Comparison of ENCODE assay signal across 10 mouse cellular contexts in the genomic region with DNA sequence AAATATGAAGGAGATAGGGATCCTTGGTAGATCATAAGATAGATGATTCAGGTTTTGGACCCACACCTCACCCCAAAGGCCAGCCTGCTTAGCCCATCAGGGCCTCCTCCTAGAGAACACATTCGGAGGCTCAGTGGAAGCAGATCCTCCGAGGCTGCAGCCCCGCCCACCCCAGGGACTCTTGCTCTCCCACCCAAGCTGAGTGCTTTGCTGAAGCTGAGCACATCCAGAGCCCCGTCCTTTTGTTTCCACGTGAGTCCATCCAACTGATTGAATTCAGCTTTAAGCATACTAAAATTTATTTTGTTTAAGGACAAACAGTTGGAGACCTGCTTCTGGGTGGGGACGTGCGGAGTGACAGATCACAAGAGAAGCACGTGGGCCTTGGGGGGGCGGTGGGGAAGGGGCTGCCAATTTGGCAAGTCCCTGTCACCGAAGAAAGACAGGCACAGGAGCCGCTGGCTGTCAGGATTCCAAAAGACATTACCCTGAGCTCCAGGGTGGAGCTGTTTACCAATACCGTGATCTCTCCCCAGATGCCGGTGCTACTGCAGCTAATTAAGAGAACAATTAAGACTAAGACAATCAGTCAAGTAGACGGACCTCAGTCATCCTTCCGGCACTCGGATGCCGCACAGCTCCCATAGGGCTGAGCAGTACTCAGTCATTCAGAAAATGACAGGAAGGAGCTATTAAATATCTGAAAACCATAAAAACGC.
DNase-seq lines count a peak whose midpoint lies in the region; ATAC-seq lines count a peak whose summit lies in the region.
"Had no signal": no experiment of that assay in that cellular context is flagged by ENCODE, and none has a peak within 500 bp of the region (broad histone marks: within the 10 kb centered on the region; RNA-seq: fewer than 3 reads in every experiment).

No protein-coding gene starts in this region.

- 38% methylated on average over 18 of the region's 18 CpGs for WGBS in kidney, embryonic 14.5 days
- 41% methylated on average over 18 of the region's 18 CpGs for WGBS in embryonic facial prominence, embryonic 12.5 days
- WGBS in hindbrain, embryonic 15.5 days, result 14% methylated on average over 18 of the region's 18 CpGs
- 28% methylated on average over 18 of the region's 18 CpGs for WGBS in neural tube, embryonic 12.5 days

- no peak for ATAC-seq in kidney, embryonic 14.5 days (ENCODE audit: low FRiP score, low TSS enrichment)
- no peak for ATAC-seq in embryonic facial prominence, embryonic 12.5 days (ENCODE audit: insufficient number of reproducible peaks, insufficient read depth, low FRiP score, low TSS enrichment)
- ATAC-seq in hindbrain, embryonic 15.5 days (ENCODE audit: low FRiP score, low read depth), result peak; percentile 80
- peak; percentile 74 for ATAC-seq in neural tube, embryonic 12.5 days (ENCODE audit: low FRiP score, low read depth)

- no peaks in the 10 kb centered on the region for H3K36me3 ChIP-seq in kidney, embryonic 14.5 days (ENCODE audit: control insufficient read depth, insufficient read depth, low read length)
- H3K36me3 ChIP-seq in embryonic facial prominence, embryonic 12.5 days, result no peaks in the 10 kb centered on the region
- no peaks in the 10 kb centered on the region for H3K36me3 ChIP-seq in hindbrain, embryonic 15.5 days
- H3K36me3 ChIP-seq in neural tube, embryonic 12.5 days, result no peaks in the 10 kb centered on the region
- H3K36me3 ChIP-seq: liver, embryonic 13.5 days had no signal

- H3K4me2 ChIP-seq in kidney, embryonic 14.5 days (replicated peaks; ENCODE audit: low read depth, low read length), result peak overlapping the region; percentile 26; the same call in 1 of the 2 replicates
- H3K4me2 ChIP-seq in embryonic facial prominence, embryonic 12.5 days (replicated peaks), result peak overlapping the region; percentile 32
- peak overlapping the region; percentile 54 for H3K4me2 ChIP-seq in hindbrain, embryonic 15.5 days
- H3K4me2 ChIP-seq in neural tube, embryonic 12.5 days (replicated peaks), result peak overlapping the region; percentile 49
- H3K4me2 ChIP-seq: liver, embryonic 13.5 days had no signal

- H3K4me1 ChIP-seq in kidney, embryonic 14.5 days (ENCODE audit: control insufficient read depth, insufficient read depth, low read length), result no peaks in the 10 kb centered on the region
- 0 out of 2 replicates have a peak, but pooled peaks cover 7% of the 10 kb centered on the region for H3K4me1 ChIP-seq in embryonic facial prominence, embryonic 12.5 days
- peaks cover 12% of the 10 kb centered on the region for H3K4me1 ChIP-seq in hindbrain, embryonic 15.5 days (replicated peaks)
- no peaks in the 10 kb centered on the region; the same call in 1 of the 2 replicates for H3K4me1 ChIP-seq in neural tube, embryonic 12.5 days
- H3K4me1 ChIP-seq: liver, embryonic 13.5 days had no signal

- no peak overlapping the region for H3K9ac ChIP-seq in kidney, embryonic 14.5 days (ENCODE audit: low read depth, low read length)
- H3K9ac ChIP-seq in embryonic facial prominence, embryonic 12.5 days, result no peak overlapping the region
- H3K9ac ChIP-seq in hindbrain, embryonic 15.5 days, result no peak overlapping the region
- H3K9ac ChIP-seq in neural tube, embryonic 12.5 days, result no peak overlapping the region
- H3K9ac ChIP-seq: liver, embryonic 13.5 days had no signal

- H3K4me3 ChIP-seq in kidney, embryonic 14.5 days (ENCODE audit: low read length), result no peak overlapping the region
- H3K4me3 ChIP-seq in embryonic facial prominence, embryonic 12.5 days, result no peak overlapping the region
- H3K4me3 ChIP-seq in hindbrain, embryonic 15.5 days, result peak overlapping the region; percentile 21
- H3K4me3 ChIP-seq in neural tube, embryonic 12.5 days, result no peak overlapping the region
- H3K4me3 ChIP-seq: liver, embryonic 13.5 days had no signal

- H3K27me3 ChIP-seq in kidney, embryonic 14.5 days (ENCODE audit: control insufficient read depth, insufficient read depth, low read length), result no peaks in the 10 kb centered on the region
- no peaks in the 10 kb centered on the region for H3K27me3 ChIP-seq in embryonic facial prominence, embryonic 12.5 days
- no peaks in the 10 kb centered on the region for H3K27me3 ChIP-seq in hindbrain, embryonic 15.5 days
- no peaks in the 10 kb centered on the region for H3K27me3 ChIP-seq in neural tube, embryonic 12.5 days (replicated peaks)

- no peak for DNase-seq in kidney, adult 18-20 months
- no peak for DNase-seq in yolk sac, embryonic 10.5 days (ENCODE audit: low spot score)
- no peak for DNase-seq in urinary bladder, postnatal 14 days (ENCODE audit: low spot score)
- DNase-seq in cerebellum, adult 9-11 months, result no peak
- DNase-seq: gastrocnemius, postnatal 36 days; liver, embryonic 13.5 days had no signal

- no peaks in the 10 kb centered on the region for H3K9me3 ChIP-seq in kidney, embryonic 14.5 days (ENCODE audit: control insufficient read depth, low read length)
- no peaks in the 10 kb centered on the region for H3K9me3 ChIP-seq in embryonic facial prominence, embryonic 12.5 days
- H3K9me3 ChIP-seq in hindbrain, embryonic 15.5 days, result no peaks in the 10 kb centered on the region
- no peaks in the 10 kb centered on the region for H3K9me3 ChIP-seq in neural tube, embryonic 12.5 days
- H3K9me3 ChIP-seq: liver, embryonic 13.5 days had no signal

- H3K27ac ChIP-seq in kidney, embryonic 14.5 days (ENCODE audit: low read depth, low read length), result no peak overlapping the region
- H3K27ac ChIP-seq in embryonic facial prominence, embryonic 12.5 days, result no peak overlapping the region
- H3K27ac ChIP-seq in hindbrain, embryonic 15.5 days (replicated peaks), result no peak overlapping the region
- H3K27ac ChIP-seq in neural tube, embryonic 12.5 days, result no peak overlapping the region
- H3K27ac ChIP-seq: liver, embryonic 13.5 days had no signal

Comparison
In these comparisons a context has a peak if more than half of its experiments do, and no peak if none do; other contexts are left out.
1. ATAC-seq: peak in hindbrain, embryonic 15.5 days (single experiment) and neural tube, embryonic 12.5 days (single experiment); none in kidney, embryonic 14.5 days (single experiment) and embryonic facial prominence, embryonic 12.5 days (single experiment).
2. Peak in every context shown above with its lines, with median percentiles within 50 percentile points of each other: H3K4me2 ChIP-seq.